Mouse (Mus musculus) urinary bladder, postnatal 4 days (tissue): ENCODE results near the gene Snap91.

Source experiments
- DNase-seq, 2 experiments: peaks; one replicate each; pipeline ENCODE4 v3.0.0; 2021 to 2022; ENCODE audit warnings: low spot score in 2 of 2

The Snap91 gene

DNA sequence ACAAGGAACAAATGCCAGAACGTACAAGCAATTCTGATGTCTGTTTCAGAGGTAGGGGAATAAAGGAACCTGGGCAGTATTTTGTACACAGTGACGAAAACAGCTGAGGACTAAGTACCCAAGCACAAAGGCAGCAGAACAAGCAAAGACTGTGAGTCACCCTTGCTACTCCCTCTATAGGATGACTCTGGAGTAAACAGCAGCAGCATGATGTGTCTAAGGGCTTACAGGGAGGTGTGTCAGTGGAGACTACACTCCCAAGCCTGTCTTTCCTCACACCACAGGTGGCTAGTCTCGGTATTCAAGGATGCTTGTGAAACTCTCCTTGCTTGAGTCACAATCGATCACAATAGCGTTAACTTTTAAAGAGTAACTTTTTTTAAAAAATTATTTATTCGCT lies 66.1 kb downstream of the Snap91 start:
- no peak for DNase-seq

DNA sequence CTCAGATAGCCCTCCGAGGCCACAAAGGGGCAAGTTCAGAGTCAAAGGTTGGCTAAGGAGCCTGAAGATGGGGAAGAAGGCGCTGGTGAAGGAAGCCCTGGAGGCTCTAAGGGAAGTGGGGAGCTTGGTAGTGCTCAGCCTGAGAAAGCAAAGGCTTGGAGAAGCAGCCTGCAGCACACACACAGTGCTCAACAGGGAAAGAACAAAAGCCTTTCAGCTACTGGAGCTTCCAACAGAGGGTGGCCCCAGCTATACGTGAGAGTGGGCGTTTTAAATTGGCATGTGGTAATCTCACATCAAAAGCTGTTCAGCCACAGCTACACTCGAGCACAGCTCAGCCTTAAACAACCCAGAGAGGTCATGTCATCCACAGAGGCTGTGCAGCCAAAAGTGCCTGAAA lies 67.1 kb downstream of the Snap91 start:
- no peak for DNase-seq

DNA sequence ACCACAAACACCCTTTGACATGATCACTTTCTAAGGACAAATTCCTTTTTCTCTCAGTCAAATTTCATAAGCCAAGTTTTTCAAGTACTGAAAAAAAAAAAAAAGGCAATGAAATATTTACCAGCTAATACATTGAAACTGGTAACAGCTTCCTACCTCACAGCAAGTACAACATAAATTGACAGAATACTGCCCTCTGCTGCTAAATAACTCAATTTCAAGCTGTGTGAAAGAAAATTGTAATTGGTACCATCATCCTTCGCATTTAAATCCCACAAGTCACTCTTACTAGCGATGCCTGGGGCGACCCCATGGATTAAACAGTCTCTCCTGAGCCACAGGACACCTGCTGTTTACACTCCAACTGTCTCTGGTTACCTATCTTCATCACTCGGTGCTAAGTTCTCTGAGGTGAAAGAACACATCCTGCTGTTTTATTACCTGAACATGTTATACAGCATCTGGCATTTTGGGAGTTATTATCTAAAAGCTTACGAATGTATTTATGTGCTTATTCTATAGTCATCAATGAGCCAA lies 69.7 kb downstream of the Snap91 start:
- DNase-seq, result no peak

DNA sequence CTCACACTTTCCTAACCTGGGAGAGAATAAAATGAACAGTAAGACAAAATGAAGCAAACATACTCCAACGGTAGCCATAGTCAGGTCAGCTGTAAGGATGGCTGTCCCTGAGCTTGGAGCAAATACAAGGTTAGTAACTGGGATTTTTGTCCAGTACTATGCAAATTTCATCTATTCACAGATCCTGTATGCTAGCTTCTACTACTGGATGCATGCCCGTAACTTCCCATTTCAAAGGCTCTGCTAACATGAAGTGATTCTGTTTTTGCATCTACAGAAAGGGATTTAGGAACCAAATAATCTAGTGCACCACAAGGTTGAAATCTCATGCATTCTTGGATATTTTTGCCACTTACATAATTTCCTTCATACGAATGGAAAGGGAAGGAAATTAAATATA lies 70.2 kb downstream of the Snap91 start:
- DNase-seq, result no peak

DNA sequence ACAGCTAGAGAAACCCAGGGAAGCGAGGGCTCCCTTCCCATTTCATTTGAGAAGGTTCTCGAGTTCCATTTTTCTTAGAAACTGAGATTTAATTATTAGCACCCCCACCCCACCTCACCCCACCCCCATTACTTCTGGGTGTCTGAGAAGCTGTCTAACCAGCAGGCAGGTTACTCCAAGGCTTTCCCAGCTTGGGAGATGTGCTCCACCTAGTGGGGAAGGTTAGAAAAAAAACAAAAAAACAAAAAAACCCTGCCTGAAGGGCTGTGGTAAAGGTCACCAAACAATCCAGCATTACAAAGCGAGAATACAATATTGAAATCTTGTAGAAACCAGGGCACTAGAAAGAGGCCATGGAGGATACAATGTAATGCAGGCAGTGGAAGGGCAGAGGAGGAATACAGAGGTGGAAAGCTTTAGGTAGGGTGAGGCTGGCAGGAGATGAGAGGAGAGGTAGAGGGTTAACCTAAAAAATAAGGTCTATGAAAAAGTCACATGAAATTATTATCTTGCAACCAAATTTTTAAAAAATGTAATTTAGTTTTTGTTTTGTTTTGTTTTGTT lies 79.8 kb downstream of the Snap91 start:
- no peak for DNase-seq

DNA sequence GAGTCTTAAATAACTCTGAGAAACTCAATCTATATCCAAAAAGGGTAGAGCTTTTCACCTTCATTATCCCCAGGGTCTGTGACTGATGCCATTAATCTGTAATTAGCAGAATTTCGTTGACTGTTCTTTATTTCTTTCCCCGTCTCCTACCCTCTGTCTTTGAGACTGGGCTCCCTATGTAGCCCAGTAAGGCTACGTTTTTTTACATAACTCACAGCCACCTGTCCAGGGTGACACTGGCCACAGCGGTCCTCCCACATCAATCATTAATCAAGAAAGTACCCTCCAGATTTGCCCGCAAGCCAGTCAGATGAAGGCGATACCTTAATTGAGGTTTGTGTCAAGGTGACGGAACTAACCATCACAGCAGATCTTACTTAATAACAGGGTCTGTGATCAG lies 81.4 kb downstream of the Snap91 start:
- no peak for DNase-seq

DNA sequence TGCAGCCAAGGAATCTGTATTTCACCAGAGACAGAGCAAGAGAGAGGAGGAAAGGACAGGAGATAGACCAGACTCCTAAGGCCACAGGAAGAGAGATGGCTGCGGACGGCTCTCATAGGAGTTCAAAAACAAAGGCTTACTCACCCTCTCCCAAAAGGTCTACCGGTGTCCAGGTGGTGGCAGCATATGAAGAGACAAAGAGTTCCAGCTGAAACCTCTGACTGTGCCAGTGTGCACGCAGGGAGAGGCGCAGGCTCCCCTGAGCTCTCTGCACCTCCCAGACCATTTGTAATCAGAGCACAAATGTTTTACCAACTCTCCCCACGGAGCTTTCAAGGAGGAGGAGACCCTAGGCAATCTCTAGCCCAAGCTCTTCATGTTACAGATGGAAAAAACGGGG lies 81.8 kb downstream of the Snap91 start:
- no peak for DNase-seq

DNA sequence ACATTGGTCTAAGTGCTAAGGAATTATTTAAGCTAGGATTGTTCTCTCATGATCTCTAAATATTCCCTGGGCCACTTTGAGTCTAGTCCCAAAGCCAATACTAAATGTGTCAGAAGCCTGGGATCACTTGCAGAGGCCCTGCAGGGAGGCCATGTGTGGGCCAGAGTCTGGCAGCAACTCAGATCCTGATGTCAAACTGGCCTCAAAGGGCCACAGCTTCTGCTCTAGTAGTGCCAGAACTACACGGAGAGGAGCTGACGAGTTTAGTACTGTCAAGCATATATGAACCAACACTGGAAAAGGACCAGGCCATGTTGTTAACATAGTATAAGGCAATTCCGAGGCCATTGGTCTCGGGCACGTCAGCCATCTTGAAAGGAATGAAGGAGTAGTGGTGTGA lies 82.3 kb downstream of the Snap91 start:
- DNase-seq, result no peak

DNA sequence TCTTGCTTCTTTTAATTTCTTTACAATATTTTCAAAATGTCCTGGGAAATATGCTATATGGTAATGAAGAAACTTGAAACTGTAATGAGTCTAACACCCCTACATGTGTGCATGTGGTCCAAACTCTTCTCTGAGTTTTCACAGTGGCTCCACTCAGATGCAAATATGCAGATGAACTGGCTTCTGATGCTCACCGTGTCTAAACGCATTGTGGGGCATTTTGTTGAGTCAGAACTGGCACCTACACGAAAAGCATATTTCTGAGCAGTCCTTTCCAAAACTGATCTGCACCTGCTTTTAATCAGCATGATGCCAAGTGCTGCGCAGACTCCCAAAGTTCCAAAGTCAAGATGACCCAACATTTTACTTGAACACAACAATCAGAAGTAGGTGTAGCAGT lies 82.9 kb downstream of the Snap91 start:
- DNase-seq, result no peak

DNA sequence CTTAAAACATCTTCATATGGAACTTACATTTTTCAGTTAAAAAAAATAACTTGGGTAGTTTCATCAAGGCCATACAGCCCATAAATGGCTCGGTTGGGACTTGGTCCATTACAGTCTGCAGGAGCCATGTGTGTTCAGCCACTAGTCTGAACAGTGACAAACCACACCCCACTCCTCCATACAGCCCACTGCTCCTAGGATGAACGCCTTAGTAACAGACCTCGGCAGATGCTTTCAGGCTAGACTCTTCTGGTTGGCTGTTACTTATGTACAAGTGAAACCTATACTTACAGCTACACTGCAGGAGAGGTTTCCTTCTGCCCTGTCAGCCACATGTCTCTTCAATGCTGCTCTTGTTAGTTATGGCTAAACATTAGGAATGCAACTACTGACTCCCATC lies 85.2 kb downstream of the Snap91 start:
- no peak for DNase-seq

DNA sequence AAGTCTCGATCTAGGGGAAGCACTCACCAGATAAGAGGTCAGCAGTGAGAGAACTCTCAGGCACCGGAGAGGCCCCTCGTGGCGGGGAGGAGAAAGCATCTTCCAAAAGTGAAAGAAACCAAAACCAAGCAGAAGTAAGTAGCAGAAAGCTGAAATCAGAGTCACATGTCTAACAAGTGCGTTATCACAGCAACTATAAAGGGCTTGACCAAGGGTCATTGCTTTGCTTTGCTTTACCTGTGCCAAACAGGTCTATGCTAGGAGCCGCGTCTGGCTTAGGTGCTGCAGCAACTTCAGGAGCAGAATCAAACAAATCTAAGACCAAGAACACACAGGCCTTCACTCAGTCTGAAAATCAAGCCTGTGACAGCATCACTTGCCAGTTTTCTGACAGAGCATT lies 88.5 kb downstream of the Snap91 start:
- DNase-seq, result no peak

DNA sequence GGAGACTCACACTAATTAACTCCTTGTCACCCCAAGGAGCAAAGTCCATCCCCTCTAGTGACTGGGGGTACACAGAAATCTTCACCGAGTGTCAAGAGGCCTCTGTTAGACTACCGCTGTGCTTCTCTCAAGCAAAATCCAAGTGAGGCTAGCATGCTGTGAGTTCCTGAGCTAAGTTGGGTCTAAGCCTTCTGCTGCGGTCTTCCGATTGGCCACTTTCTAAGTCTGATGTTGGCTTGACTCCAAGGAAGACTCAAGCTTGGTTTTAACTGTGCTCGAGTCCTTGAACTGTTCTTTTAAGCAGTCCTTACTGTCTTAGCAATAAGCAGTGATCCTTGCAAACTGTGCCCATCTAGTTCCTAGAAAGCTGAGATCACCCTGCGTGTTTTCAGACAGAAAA lies 91.3 kb downstream of the Snap91 start:
- DNase-seq, result no peak

DNA sequence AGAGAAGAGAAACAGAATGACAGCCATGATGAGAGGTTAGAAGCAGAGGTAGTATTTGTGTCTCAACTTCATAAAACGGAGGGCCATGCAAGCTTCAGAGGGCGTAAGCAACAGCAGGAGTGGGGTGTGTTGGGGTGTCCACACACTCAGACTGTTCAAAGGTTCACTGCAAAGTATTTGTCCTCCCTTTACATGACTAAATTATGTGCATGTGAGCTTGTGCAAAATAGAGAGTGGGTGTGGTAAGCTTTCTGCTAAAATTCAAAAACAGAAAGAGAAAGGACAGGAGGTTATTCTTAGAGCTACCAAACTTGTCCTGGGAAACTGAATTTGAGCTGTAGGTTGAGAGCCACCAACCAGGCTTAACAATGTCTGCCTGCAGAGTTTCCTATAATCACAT lies 97.6 kb downstream of the Snap91 start:
- DNase-seq, result no peak

DNA sequence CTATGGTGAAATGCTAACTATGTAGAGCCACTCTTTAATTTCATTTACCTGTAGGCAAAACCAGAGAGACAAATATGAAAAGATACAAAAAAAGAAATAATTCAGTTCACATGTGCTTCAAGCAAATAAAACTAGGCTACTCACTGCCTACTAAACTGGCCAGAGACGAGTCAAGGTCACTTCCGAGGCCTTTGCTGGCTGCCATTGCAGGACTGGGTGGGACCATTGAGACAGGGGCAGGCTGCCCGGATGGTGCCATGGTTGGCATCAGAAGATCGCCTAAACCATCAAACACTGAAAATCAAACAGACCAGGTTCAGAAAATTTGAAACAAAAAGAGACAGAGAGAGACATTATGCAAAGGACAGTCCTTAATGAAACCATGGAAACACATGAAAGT lies 99.0 kb downstream of the Snap91 start:
- DNase-seq, result no peak

DNA sequence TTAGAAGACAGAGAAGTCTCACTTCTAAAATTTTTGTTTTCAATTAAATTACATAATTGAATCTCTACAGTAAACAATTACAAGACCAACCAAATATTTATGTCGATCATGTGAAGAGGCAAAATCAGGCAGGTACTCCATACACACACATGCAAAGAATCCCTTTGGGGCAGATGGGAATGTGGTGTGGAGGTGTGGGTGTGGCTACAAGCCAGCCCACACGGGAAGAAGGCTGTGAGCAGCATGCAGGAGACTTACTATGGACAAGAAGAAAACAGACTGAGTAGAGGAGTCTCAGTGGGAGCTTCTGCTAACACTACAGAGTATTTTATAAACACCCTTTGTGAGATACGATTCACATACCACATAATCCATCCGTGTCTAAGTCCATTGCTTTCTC lies 102.2 kb downstream of the Snap91 start:
- DNase-seq, result no peak

DNA sequence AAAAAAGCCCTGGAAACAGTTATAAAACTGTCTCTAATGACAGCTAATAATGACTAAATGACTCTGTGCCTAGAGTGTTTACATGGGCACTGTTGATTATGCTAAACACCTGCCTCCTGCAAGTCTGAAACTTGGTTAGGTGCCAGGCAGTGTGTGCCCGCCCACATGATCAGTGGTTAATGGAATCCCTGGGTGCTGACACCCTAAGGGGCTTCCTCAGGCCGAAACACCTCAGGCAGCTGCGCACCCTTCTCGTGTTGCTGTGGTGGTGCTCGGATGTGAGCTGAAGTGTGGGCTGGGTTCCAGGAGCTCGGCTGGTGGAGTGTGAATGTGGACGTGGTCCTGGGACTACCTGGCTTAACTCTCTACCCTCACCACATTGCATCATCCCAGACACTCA lies 103.1 kb downstream of the Snap91 start:
- DNase-seq, result no peak

DNA sequence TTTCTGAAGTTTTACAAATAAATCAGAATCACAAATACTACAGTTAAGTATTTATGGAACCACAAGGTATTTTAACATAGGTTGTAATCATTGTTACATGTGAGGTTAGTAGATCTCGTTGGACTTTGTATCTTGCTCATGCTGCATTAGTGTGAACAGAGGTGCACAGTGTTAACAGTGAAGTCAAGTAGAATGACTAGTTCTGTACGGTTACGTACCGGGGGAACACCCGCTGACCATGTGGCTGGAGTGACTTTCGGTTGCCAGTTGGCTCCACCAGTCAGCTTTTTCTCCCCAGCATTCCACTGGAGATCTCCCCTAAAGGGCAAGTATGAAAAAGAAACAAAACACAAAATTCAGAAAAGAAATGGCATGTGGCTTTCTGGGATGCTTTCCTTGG lies 105.1 kb downstream of the Snap91 start:
- no peak for DNase-seq

DNA sequence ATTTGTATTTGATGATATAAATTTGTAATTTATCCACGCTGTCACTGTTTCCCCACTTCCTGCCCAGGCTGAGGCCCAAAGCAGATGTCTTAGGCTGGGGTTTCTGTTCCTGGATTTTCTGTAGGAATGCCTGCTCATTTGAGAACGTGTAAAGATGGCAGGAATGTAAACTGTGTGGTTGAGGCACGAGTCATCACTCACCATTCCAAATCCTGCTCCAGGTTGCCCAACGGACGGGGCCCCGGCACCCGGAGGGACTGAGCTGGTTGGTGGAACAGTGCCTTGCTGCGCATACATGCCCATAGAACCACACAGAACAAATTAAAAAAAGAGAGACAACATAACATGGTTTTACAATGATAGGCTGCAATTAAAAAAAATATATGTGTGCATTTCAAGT lies 106.5 kb downstream of the Snap91 start:
- no peak for DNase-seq

DNA sequence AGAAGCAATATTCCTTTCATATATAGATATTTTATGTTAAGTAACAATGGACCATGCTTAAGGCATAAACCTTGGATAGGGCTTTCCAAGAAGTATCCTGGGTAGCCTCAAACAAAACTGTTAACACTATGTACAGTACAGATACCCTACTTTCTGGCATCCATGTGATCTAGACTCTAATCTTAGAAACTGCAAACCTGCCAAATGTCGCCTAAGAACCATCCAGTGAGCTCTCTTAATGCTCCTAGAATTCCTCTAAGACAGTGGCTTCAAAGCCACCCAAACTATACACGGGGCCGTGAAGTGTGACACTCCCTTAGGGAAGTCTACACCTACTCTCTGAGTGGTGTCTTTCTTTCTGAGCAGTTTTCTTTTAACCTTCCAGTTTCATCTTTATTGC lies 107.6 kb downstream of the Snap91 start:
- no peak for DNase-seq

DNA sequence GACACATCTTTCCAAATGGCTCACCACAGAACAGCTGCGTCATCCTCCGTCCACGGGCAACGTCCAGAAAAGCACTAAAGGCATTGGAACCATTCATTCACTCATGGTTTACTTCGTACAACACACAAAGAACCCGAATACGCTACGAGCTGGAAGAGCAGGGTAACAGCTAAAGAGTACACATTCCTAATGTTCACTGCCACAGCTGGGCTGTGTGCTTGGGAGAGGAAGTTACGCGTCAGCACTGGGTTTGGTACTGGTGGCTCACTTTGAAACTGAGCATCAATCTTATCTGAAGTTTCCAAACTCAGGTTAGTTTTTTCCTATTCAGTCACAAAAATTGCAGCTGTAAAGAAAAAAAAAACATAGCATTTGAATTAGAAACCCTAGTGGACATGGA lies 113.5 kb downstream of the Snap91 start:
- no peak for DNase-seq

DNA sequence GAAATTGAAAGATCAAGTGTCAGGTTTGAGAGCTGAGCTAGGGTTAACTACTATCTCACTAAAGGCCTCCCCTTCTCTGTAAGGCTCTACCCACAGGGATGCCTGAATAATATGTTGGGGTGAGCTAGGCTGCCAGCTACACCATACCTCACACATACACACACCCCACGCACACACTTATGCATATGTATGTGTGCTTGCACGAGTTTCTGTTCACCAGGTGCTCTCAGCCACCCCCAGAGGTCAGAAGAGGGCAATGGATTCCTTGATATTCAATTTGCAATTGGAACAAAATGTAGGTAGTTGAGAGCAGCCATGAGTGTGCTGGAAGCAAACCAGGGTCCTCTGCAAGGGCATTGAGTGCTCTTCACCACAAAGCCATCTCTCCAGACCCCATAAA lies 116.5 kb downstream of the Snap91 start:
- DNase-seq, result no peak

DNA sequence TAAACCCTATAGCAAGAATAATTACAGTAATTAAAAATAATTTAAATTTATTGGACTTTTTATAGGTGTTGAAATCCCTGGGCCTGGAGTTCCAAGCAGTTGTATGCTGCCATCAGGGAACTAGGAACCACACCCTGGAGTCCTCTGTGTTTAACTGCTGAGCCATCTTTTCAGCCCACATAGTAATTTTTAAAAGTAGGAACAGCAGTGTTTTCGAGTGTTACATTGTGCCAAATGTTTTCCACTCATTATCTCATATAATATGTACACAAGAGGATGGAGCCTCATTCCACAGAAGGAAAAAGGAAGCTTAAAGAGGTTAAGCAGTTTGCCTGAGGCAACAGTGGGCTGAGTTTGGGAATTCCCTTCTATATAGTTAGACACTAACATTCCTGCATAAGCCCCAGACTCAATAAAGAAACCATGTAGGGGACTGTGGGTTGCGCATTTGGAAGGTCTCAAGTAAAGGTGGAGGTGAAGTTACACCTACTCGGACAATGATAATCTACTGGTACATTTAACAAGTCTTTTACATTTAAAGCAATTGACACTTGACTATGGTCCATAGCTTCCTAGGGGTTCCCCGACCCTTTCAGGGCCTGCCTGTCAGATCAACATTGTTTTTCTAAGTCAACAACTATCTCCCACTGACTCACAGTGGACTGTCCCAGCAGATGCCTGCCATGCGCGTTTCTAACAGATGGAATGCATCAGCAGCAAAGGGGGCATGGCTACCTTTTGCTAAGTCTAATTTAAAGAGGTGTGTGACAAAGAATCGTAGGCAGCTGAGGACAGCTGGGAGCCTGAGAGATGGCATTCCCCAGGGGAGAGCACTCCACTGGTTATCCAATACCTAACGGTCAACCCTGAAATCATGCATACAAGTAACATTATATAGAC lies 117.7 kb downstream of the Snap91 start:
- no peak for DNase-seq

DNA sequence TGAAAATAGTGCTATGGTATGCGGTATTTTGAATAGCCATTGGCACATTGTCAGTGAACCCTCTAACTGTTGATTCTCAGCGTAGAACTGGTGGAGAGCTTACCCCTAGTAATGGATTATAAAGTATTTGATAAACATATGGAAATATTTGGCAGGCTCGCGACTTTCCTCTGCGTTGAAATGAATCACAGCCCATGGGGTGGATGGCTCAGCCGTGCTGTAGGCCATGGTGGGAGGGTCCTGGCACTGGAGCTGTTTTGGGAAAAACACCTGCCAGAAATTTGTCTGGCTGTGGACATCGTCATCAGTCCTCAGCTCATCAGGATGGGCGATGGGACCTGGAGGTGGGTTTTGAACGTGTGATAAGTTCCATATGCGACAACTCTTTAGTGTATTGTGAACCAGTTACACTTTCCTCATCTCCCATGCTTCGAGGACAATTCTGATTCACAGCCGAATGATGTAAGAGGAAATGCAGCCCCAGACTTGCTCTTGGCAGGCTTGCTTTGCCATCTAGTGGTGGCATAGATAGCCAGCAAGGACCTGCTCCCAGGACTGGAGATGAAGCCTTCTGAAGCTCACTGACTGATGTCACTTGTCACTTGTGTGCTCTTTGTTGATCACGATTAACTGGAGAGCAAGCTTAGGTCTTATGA lies 134.4 kb downstream of the Snap91 start:
- peak in 1 of 2 experiments; percentile 57 for DNase-seq
